Mouse (Mus musculus) stomach, postnatal 0 days (tissue): ENCODE data around the gene Ankrd17. TPM values are rescaled to one million over a fixed set of nuclear protein-coding genes. Genes with fewer than 3 reads are reported as not detected.

Experiments
- ATAC-seq: fragments of 200-750 bp; cut with Nextera tagmentation; 2 replicates; pipeline ENCODE4 v1.8.0; 2017; ENCODE audit not compliant: low FRiP score, low TSS enrichment
- DNase-seq: peaks from one replicate; pipeline ENCODE4 v3.0.0-alpha.2; 2016; ENCODE audit warnings: low spot score
- H3K27ac ChIP-seq: fragments of 300-500 bp; sonication (generic); replicated peaks from 2 replicates; pipeline ENCODE4 v1.5.1; 2014; ENCODE audit warnings: mild to moderate bottlenecking, control low read depth
- H3K27me3 ChIP-seq: fragments of 300-500 bp; sonication (generic); 2 replicates; pipeline ENCODE4 v1.6.1; 2014; ENCODE audit warnings: low read length; ENCODE audit not compliant: control insufficient read depth, insufficient read depth
- H3K36me3 ChIP-seq: fragments of 300-500 bp; sonication (generic); 2 replicates; pipeline ENCODE4 v1.6.1; 2014; ENCODE audit warnings: low read length, mixed read lengths; ENCODE audit not compliant: control insufficient read depth, insufficient read depth
- H3K4me1 ChIP-seq: fragments of 300-500 bp; sonication (generic); replicated peaks from 2 replicates; pipeline ENCODE4 v1.6.1; 2014; ENCODE audit warnings: antibody characterized with exemption; ENCODE audit not compliant: control insufficient read depth, insufficient read depth
- H3K4me2 ChIP-seq: fragments of 300-500 bp; sonication (generic); replicated peaks from 2 replicates; pipeline ENCODE4 v1.6.1; 2014; ENCODE audit warnings: low read depth, mild to moderate bottlenecking, control low read depth, moderate library complexity
- H3K4me3 ChIP-seq: fragments of 300-500 bp; sonication (generic); 2 replicates; pipeline ENCODE4 v1.5.1; 2014; ENCODE audit warnings: low read depth, low read length, control low read depth
- H3K9ac ChIP-seq: fragments of 300-500 bp; sonication (generic); 2 replicates; pipeline ENCODE4 v1.6.1; 2014; ENCODE audit warnings: mild to moderate bottlenecking, low read length, control low read depth, mixed read lengths
- H3K9me3 ChIP-seq: fragments of 300-500 bp; sonication (generic); 2 replicates; pipeline ENCODE4 v1.6.1; 2016; ENCODE audit warnings: low read length; ENCODE audit not compliant: control insufficient read depth
- CTCF ChIP-seq: IDR thresholded peaks from 2 replicates; pipeline ENCODE4 v1.5.1; 2016; ENCODE audit warnings: antibody characterized with exemption, low read depth, mild to moderate bottlenecking, moderate library complexity
- EP300 ChIP-seq: optimal IDR thresholded peaks from 2 replicates; pipeline ENCODE3; 2016; ENCODE audit warnings: antibody characterized with exemption
- WGBS: fragments of 180-500 bp; shearing (Covaris S2); extraction: QIAGEN DNeasy Blood & Tissue Kit; methylation state at CpG from one replicate; pipeline ENCODE4 v1.1.7; 2014; 5-methylcytosine and 5-hydroxymethylcytosine counted together
- polyA plus RNA-seq: library from polyadenylated mRNA; unstranded; fragments of >200 nt; fragmentation: Nextera tagmentation; extraction: Ambion mirVana; gene quantifications from 2 replicates; pipeline ENCODE4 v1.2.1, GENCODE M21; 2015

Gene Ankrd17
- polyA plus RNA-seq, 1 experiment from 2014 or later = 12.5 TPM

DNA sequence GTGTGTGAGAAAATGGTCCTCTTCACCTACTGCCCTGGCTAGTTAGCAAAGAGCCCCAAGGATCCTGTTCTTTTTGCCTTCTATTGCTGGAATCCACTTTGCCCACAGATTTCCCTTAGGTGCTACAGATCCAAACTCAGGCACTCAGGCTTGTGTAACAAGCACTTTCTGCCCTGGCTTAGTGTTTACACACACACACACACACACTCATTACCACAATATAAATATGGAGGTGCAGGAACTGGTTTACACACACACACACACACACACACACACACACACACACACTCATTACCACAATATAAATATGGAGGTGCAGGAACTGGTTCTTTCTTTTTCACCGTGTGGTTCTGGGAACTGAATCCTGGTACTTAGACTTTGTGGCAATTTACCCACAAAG is 35.3 kb downstream of the Ankrd17 start:
- 44% methylated on average over 1 of the region's 1 CpGs for WGBS
- Histone ChIP-seq H3K36me3 (no peaks in the 10 kb centered on the region), H3K4me3 (no peak overlapping the region), H3K9me3 (no peaks in the 10 kb centered on the region), H3K27ac (no peak overlapping the region), H3K4me2 (no peak overlapping the region), H3K4me1 (no peaks in the 10 kb centered on the region), H3K27me3 (no peaks in the 10 kb centered on the region), H3K9ac (no peak overlapping the region)
- ATAC-seq = 0 out of 2 replicates have a peak, but pooled peaks have one; percentile 42
- no peak for DNase-seq
- TF ChIP-seq EP300 (no peak), CTCF (no peak)

DNA sequence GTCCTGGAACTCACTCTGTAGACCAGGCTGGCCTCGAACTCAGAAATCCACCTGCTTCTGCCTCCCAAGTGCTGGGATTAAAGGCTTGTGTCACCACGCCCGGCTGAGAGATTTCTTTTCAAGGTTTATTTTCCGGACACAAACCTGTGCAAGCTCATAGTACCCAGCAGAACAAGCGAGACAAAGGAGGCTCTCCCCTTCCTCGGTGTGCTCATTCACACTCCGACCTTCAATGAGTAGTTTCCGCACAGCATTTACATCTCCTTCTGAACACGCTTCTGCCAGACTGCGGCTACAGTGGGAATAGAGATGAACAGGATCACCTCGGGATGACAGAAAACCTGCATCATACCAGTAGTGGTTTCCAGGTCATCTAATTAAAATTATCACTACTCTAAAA is 68.0 kb downstream of the Ankrd17 start:
- Histone ChIP-seq H3K27ac (no peak overlapping the region), H3K9me3 (no peaks in the 10 kb centered on the region), H3K9ac (no peak overlapping the region), H3K36me3 (peaks cover 7% of the 10 kb centered on the region; the same call in 1 of the 2 replicates), H3K4me2 (no peak overlapping the region), H3K4me3 (no peak overlapping the region), H3K27me3 (no peaks in the 10 kb centered on the region), H3K4me1 (no peaks in the 10 kb centered on the region)
- DNase-seq = no peak
- TF ChIP-seq CTCF = no peak
- no peak for TF ChIP-seq EP300
- ATAC-seq = no peak
- WGBS = 96% methylated on average over 11 of the region's 11 CpGs

DNA sequence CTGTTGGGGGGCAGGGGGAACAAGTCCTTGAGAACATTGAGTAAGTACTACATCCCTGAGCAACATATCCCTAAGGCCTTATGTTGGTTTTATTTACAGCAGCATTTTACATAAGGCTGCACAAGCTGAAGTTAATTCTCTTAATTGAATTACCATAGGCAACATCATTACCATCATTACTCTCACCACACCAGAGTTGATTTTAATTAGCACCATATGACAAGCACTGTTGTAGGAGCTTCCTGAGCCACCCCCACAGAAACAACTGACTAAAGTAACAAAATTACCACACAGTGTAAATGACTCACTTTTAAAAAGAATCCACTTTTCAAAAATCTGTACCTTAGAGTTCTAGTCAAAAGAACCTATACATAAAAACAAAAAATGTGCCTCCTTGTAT is 76.5 kb downstream of the Ankrd17 start:
- Histone ChIP-seq H3K9ac (no peak overlapping the region), H3K36me3 (peaks cover 15% of the 10 kb centered on the region), H3K4me1 (no peaks in the 10 kb centered on the region), H3K27me3 (no peaks in the 10 kb centered on the region), H3K4me2 (no peak overlapping the region), H3K9me3 (no peaks in the 10 kb centered on the region), H3K27ac (no peak overlapping the region), H3K4me3 (no peak overlapping the region)
- ATAC-seq = no peak
- TF ChIP-seq CTCF = no peak
- no peak for TF ChIP-seq EP300
- no peak for DNase-seq

DNA sequence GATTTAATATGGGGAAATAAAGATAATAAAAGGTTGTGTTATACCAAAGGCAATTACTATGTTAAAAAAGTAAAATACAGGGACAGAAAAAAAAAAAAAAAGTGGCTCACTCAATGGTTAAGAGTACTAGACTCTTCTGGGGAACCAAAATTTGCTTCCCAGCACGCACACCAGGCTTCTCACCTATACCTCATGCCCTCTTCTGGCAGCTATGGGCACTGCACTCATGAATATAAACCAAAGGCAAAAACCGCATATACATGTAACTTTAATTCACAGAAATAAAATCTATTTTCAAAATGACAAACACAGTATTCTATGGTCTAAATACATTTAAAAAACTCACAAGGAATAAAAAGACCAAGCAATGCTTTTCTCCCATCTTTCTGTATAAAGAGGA is 79.8 kb downstream of the Ankrd17 start:
- 71% methylated on average over 2 of the region's 2 CpGs for WGBS
- TF ChIP-seq EP300 (no peak), CTCF (peak; percentile 74)

DNA sequence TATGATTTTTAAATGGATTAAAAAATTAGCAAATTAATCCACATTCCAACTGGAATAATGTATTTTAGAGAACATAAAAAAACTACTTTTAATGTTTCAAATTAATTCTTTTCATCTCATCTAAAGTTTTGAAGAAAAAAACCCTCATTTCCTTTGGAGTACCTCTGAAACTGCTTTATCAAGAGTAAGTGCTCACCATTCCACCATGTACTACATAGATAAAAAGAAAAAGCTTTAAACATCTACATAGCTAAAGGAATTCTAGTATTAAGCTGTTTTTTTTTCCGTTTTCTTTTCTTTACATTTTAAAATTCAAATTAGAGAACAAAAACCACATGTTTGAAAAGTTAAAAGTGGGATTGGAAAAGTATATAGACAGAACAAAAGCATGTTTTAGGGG is 86.3 kb downstream of the Ankrd17 start:
- no peak overlapping the region for H3K4me2 ChIP-seq
- no peak for DNase-seq
- ATAC-seq = no peak
- H3K36me3 ChIP-seq = peaks cover 9% of the 10 kb centered on the region; the same call in 1 of the 2 replicates
- H3K27ac ChIP-seq = no peak overlapping the region
- TF ChIP-seq CTCF = no peak
- TF ChIP-seq EP300 = no peak
- no peak overlapping the region for H3K4me3 ChIP-seq
- no peaks in the 10 kb centered on the region for H3K27me3 ChIP-seq
- WGBS = 85% methylated on average over 1 of the region's 1 CpGs
- H3K9me3 ChIP-seq = no peaks in the 10 kb centered on the region
- no peak overlapping the region for H3K9ac ChIP-seq
- H3K4me1 ChIP-seq = no peaks in the 10 kb centered on the region

More for the DNA sequence above, 79.8 kb downstream of the Ankrd17 start:
- H3K9ac ChIP-seq = no peak overlapping the region
- no peaks in the 10 kb centered on the region for H3K27me3 ChIP-seq
- ATAC-seq = no peak
- no peak overlapping the region for H3K4me2 ChIP-seq
- H3K36me3 ChIP-seq = peaks cover 18% of the 10 kb centered on the region
- DNase-seq = peak; percentile 54
- no peaks in the 10 kb centered on the region for H3K9me3 ChIP-seq
- H3K4me1 ChIP-seq = no peaks in the 10 kb centered on the region
- no peak overlapping the region for H3K4me3 ChIP-seq
- H3K27ac ChIP-seq = no peak overlapping the region

DNA sequence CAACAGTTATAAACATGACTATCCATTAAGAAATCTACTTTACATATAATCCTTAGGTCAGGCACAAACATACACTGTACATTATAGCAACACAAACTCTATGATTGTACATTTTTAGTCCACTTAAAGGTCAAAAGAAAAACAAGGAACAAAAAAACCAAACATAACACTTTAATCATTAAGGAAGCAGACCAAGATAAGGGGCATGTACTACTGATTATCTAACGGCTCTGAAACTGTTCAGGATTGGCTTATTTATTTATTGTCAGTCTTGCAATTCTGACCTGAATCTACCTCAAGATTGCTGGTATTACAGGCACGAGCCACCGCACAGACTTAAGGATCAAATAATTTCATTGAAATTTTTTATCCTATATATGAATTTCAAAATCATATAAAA is 87.0 kb downstream of the Ankrd17 start:
- no peaks in the 10 kb centered on the region for H3K4me1 ChIP-seq
- no peaks in the 10 kb centered on the region for H3K27me3 ChIP-seq
- 76% methylated on average over 3 of the region's 3 CpGs for WGBS
- ATAC-seq = no peak
- H3K4me2 ChIP-seq = no peak overlapping the region
- DNase-seq = no peak
- no peak overlapping the region for H3K27ac ChIP-seq
- H3K9me3 ChIP-seq = no peaks in the 10 kb centered on the region
- H3K36me3 ChIP-seq = peaks cover 9% of the 10 kb centered on the region; the same call in 1 of the 2 replicates
- no peak overlapping the region for H3K9ac ChIP-seq
- TF ChIP-seq CTCF (no peak), EP300 (no peak)
- no peak overlapping the region for H3K4me3 ChIP-seq
